Mouse (Mus musculus) MEL (cell line): ENCODE results near the gene Prickle1.

Experiments
- CTCF ChIP-seq, 3 experiments: IDR thresholded peaks in 2 of 3; conservative IDR thresholded peaks in 1 of 3; 2 replicates each; pipeline ENCODE4 v1.5.1; 2011 to 2012; ENCODE audit warnings: low read length in 3 of 3, low read depth in 2 of 3, mild to moderate bottlenecking in 2 of 3, improper control_type of control experiment in 1 of 3, inconsistent platforms in 1 of 3, mixed read lengths in 1 of 3, moderate library complexity in 1 of 3; ENCODE audit not compliant: control insufficient read depth in 1 of 3, insufficient read depth in 1 of 3, poor library complexity in 1 of 3, severe bottlenecking in 1 of 3
- ETS1 ChIP-seq: IDR thresholded peaks from 2 replicates; pipeline ENCODE4 v1.6.1; 2012; ENCODE audit warnings: low read depth, mild to moderate bottlenecking, inconsistent platforms, low read length, improper control_type of control experiment, moderate library complexity
- MEF2A ChIP-seq: IDR thresholded peaks from 2 replicates; pipeline ENCODE4 v1.6.1; 2014; ENCODE audit warnings: low read depth, mild to moderate bottlenecking, inconsistent platforms, low read length, improper control_type of control experiment; ENCODE audit not compliant: poor library complexity, insufficient replicate concordance, severe bottlenecking; ENCODE audit errors: extremely low read depth
- MXI1 ChIP-seq: IDR thresholded peaks from 2 replicates; pipeline ENCODE4 v1.6.1; 2011; ENCODE audit warnings: mild to moderate bottlenecking, low read depth, low read length, improper control_type of control experiment
- MYC ChIP-seq: IDR thresholded peaks from 2 replicates; pipeline ENCODE4 v1.6.1; 2011; ENCODE audit warnings: low read depth, mild to moderate bottlenecking, low read length, improper control_type of control experiment, moderate library complexity
- RCOR1 ChIP-seq: IDR thresholded peaks from 2 replicates; pipeline ENCODE4 v1.6.1; 2012; ENCODE audit warnings: low read depth, mild to moderate bottlenecking, inconsistent platforms, low read length, improper control_type of control experiment
- ZMIZ1 ChIP-seq: IDR thresholded peaks from 2 replicates; pipeline ENCODE4 v1.6.1; 2012; ENCODE audit warnings: low read depth, mild to moderate bottlenecking, inconsistent platforms, low read length, improper control_type of control experiment, moderate library complexity

GRCm38 (mm10) chr15:93477729-93478128 is 118.0 kb downstream of the Prickle1 start:
- TF ChIP-seq MEF2A (no peak), ETS1 (no peak), MYC (no peak), MXI1 (no peak), ZMIZ1 (no peak), CTCF (IDR thresholded peaks at IDR 0.05 in 2 of 3, conservative IDR thresholded peaks at IDR 0.05 in 1 of 3; ENCODE audit: control insufficient read depth in 1 of 3, insufficient read depth in 1 of 3, low read depth in 2 of 3, low read length in 3 of 3, poor library complexity in 1 of 3, severe bottlenecking in 1 of 3) (no peak), RCOR1 (no peak)
